Mouse (Mus musculus): Measurements from ENCODE around the gene Sept9. TPM values are rescaled to one million over a fixed set of nuclear protein-coding genes. Genes with fewer than 3 reads are reported as not detected.

Gene Sept9
- total RNA-seq, 2 experiments from 2014 or later = 75.1 to 78.9 TPM

- peak in 1 of 2 experiments; percentile 58 for DNase-seq (ENCODE audit: low spot score in 2 of 2)
Observed at GRCm38 (mm10) chr11:117174924-117175323, 24.5 kb upstream of the Sept9 start.

GRCm38 (mm10) chr11:117175472-117175871 lies 24.0 kb upstream of the Sept9 start:
- DNase-seq (ENCODE audit: low spot score in 2 of 2) = no peak

GRCm38 (mm10) chr11:117176304-117176703 lies 23.2 kb upstream of the Sept9 start:
- DNase-seq (ENCODE audit: low spot score in 2 of 2) = peak in 1 of 2 experiments; percentile 53

GRCm38 (mm10) chr11:117176900-117177299 lies 22.6 kb upstream of the Sept9 start:
- no peak for DNase-seq (ENCODE audit: low spot score in 2 of 2)

GRCm38 (mm10) chr11:117177303-117177979 lies 22.0 kb upstream of the Sept9 start:
- DNase-seq (ENCODE audit: low spot score in 2 of 2) = peak; percentile 88 to 93

- no peak for DNase-seq (ENCODE audit: low spot score in 2 of 2)
Observed at GRCm38 (mm10) chr11:117179902-117180301, 19.6 kb upstream of the Sept9 start.

- DNase-seq (ENCODE audit: low spot score in 2 of 2) = no peak
Observed at GRCm38 (mm10) chr11:117182808-117183207, 16.7 kb upstream of the Sept9 start.

GRCm38 (mm10) chr11:117183299-117183698 lies 16.2 kb upstream of the Sept9 start:
- DNase-seq (ENCODE audit: low spot score in 2 of 2) = no peak

- no peak for DNase-seq (ENCODE audit: low spot score in 2 of 2)
Observed at GRCm38 (mm10) chr11:117183841-117184240, 15.6 kb upstream of the Sept9 start.

- DNase-seq (ENCODE audit: low spot score in 2 of 2) = no peak
Observed at GRCm38 (mm10) chr11:117185076-117185933, 14.2 kb upstream of the Sept9 start.

- no peak for DNase-seq (ENCODE audit: low spot score in 2 of 2)
Observed at GRCm38 (mm10) chr11:117191524-117191923, 7.9 kb upstream of the Sept9 start.

- no peak for DNase-seq (ENCODE audit: low spot score in 2 of 2)
Observed at GRCm38 (mm10) chr11:117194475-117194937, 5.0 kb upstream of the Sept9 start.

GRCm38 (mm10) chr11:117195616-117196015 lies 3.8 kb upstream of the Sept9 start:
- DNase-seq (ENCODE audit: low spot score in 2 of 2) = no peak

GRCm38 (mm10) chr11:117196681-117197080 lies 2.8 kb upstream of the Sept9 start:
- DNase-seq (ENCODE audit: low spot score in 2 of 2) = no peak

GRCm38 (mm10) chr11:117198122-117198521 lies 1.3 kb upstream of the Sept9 start:
- no peak for DNase-seq (ENCODE audit: low spot score in 2 of 2)

GRCm38 (mm10) chr11:117201846-117202245 lies 2.4 kb downstream of the Sept9 start:
- DNase-seq (ENCODE audit: low spot score in 2 of 2) = no peak

GRCm38 (mm10) chr11:117204606-117205005 lies 5.1 kb downstream of the Sept9 start:
- no peak for DNase-seq (ENCODE audit: low spot score in 2 of 2)

- DNase-seq (ENCODE audit: low spot score in 2 of 2) = no peak
Observed at GRCm38 (mm10) chr11:117205042-117205441, 5.6 kb downstream of the Sept9 start.

GRCm38 (mm10) chr11:117205447-117205846 lies 6.0 kb downstream of the Sept9 start:
- no peak for DNase-seq (ENCODE audit: low spot score in 2 of 2)

- no peak for DNase-seq (ENCODE audit: low spot score in 2 of 2)
Observed at GRCm38 (mm10) chr11:117207436-117207835, 8.0 kb downstream of the Sept9 start.

- DNase-seq (ENCODE audit: low spot score in 2 of 2) = no peak
Observed at GRCm38 (mm10) chr11:117208151-117208673, 8.8 kb downstream of the Sept9 start.

GRCm38 (mm10) chr11:117216713-117217112 lies 17.3 kb downstream of the Sept9 start:
- DNase-seq (ENCODE audit: low spot score in 2 of 2) = no peak

Data from gastrocnemius, postnatal 4 days (tissue).